Mouse (Mus musculus) embryo, embryonic 10.5 days (tissue): ENCODE results near the gene Cdhr5.
"Not testable (repeated sequence)": the region's sequence is repeated elsewhere in the genome, so short reads cannot be mapped to it uniquely, and the experiment has no call there.

Experiments used
- DNase-seq: peaks from one replicate; pipeline ENCODE4 v3.0.0-alpha.2; 2015; ENCODE audit warnings: low spot score

Cdhr5 gene

DNA sequence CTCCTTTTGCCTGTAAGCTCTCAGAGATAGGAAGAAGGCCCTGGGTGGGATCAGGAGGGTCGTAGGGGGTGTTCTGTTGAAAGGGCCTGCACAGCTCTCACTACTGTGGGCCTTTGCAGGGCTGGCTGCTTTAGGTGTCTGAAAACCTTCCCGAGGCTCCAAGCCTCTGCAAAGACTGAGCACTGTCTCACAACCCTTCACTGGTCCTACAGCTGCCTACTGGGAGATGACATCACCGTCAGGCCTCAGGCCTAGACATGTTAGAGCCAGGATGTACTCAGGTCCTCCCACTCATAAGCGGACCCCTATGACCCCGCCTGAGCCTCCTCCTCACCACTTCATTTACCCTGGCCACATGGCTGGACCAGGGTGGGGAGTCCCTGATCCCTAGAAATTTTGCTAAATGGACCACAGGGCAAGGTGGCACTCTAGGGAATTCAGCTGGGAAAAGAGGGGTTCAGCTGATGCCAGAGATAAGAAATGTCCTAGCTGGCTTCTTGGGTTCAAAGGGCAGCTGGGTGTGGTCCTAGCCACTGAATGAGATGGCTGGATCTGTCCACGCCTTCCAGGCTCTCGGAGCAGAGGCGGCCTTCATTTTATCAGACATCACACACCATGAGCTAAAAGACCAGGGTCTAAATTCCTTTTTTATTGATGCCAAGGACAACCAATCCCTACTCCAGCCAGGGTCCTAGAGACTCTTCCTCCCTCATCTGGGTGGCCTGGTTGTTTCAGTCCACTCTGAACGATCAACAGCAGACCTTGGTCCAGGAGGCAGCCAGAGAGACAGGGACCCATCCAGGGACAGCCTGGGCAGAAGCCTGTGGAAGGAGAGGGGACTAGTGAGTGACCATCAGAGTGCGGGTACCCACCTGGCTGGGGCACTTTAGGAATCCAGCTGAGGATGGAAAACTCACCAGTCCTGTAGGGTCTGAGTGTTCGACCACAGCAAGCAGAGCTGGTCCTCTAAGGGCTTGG is 1.4 kb upstream of the Cdhr5 start:
- no peak for DNase-seq

DNA sequence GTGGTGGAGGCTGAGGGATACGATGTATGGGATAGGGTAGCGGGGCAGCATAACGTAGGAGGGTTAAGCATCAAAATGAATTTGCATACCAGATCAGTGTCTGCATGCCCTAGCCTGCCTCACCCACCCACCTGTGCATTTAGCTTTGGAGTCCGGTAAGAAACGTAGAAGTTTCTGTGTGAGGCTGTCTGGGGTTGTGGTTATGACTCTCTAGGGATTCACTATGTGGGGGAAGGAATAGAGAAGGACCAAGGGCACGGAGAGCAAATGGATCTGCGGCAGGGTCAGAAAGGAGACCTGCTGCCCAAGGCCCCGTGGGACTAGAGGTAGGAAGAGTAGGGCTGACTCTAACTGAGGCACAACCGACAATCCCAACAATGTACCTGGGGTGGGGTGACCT is 1.2 kb downstream of the Cdhr5 start:
- DNase-seq: no peak

DNA sequence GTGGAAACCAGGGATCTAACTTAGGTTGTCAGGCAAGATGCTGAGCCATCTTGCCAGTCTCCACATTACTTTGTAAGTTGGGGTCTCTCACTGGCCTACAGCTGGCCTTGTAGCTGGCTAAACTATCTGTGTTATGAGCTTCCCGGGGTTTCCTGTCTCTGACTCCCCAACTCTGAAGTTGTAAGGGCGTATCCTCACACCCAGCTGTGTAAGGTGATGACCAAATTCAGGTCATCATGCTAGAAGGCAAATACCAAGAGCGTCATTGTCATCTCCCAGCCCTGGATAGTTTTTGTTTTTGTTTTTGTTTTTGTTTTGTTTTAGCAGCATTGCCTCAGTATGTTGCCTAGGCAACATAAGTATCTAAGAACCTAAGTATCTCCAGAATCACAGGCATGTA is 6.0 kb downstream of the Cdhr5 start:
- no peak for DNase-seq

DNA sequence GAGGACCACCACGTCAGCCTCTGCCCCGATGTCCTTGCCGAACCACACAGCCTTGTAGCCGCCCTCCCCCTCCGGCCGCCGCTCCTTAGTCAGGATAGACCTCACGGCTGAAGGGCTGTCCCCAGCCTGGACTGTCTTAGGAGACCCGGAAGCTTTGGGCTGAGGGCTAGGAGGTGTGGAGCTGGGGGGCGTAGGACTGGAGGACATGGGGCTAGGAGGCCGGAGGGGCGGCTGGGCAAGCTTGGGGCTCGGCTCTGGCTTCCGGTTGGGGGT is 7.4 kb downstream of the Cdhr5 start:
- DNase-seq: no peak

DNA sequence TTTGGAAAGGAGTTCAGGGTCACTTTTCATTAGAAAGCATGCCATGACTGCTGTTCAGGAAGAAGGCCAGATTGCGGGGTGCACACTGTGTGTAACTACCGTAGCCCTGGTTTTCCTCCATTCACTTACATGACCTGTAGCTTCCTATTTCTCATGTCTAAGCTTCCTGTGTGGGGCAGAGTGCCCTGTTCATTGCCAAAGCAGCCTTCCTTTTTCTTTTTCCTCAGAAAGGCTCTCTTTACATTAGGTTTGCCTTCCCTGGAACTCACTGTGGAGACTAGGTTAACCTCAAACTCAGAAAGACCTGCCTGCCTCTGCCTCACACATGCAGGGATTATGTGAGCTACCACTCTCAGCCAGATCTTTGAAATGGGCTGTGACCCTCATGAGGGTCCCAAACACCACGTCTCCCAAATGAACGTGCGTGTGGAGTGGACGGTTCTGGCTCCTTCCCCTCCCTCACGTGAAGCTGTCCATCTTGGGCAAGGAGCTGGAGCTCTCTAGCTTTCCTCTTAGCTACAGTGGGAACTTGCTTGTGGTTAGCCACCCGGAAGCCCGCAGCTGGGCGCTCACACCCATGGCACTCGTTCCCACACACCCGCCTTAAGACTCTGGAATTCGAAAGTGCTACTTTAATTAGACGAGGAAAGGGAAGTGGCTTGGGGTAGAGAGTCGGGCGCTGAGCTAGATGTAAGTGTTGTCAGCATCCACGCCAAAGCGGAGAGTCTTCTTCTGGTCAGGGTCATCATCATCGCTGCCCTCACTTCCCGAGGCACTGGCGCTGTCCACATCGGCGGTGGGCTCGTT is 7.9 kb downstream of the Cdhr5 start:
- DNase-seq: no peak

DNA sequence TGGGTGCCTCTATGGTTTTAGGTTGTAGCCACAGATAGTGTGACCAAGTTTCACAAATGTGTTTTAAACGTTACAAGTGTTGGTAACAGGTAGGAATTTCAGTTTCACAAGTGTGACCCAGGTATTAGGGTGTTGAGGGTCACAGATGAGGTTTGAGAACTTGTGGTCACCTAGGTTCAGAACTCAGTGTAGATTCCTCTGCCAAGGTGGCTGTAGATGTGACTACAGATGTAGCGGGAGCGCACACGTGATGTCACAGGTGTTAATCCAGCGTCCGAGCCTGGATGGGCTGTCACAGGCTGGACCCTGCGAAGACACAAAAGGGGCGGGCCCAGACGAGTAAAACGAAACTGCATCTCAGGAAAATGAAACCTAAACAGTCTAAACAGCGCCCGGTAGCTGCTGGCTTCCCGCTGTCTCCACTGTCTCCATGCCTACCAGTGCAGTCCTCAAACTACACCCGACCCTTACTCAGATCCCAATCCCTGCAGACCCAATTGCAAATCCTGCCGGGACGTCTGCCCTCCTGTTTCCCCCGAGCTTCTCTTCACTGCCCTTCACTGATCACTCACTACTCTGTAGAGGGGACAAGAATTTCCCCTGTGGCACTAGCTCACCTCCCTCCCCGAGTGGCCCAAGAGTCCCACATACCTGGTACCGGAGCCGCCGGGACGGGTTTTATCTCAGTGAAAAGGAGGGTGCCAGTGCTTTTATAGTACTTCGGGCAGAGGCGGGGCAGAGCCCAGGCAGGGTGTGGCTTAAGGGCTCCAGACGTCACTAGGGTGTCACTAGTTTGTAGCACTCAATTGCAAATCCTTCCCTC is 10.6 kb downstream of the Cdhr5 start, which contains the start of gene Irf7:
Irf7 (minus strand) TSS at position 743 of the 823 bp plus-strand sequence.
- DNase-seq: peak; percentile 40

DNA sequence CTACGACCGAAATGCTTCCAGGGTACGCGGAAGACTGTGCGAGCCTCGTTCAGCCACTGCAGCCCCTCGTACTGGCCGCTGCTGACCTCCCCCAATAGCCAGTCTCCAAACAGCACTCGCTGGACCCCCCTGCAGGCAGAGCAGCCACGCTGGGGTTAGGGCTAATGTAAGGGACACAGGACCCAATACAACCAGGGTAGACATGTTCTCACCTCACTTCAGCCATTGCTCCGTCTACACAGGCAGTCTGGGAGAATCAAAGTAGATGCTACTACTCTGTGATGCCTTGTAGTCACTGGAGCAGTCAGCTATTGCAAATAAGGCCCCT is 11.2 kb downstream of the Cdhr5 start:
- DNase-seq: no peak

DNA sequence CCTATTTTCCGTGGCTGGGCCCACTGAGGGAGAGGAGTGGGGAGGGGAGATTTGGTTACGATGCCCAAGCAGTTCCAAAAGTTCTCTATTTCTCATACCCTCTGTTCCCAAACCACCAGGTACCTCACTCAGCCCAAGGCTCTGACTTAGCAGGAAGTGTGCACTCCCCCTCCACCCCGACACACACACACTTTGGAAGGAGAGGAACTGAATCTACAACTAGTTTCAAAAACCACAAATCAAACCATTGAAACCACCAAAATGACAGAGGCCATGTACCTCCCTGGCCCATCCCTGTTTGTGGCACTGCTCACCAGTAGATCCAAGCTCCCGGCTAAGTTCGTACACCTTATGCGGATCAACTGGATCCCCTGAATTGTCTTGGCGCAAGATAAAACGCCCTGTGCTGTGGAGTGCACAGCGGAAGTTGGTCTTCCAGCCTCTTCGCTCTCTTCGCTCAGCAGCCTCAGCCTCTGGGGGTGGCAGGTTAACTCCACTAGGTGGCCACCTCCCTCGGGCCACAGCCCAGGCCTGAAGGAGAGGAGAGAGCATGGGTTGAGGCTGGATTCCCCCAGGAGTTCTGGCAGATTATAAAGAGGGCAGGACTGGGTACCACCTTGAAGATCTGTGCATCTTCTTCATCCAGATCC is 11.7 kb downstream of the Cdhr5 start:
- peak; percentile 50 for DNase-seq

DNA sequence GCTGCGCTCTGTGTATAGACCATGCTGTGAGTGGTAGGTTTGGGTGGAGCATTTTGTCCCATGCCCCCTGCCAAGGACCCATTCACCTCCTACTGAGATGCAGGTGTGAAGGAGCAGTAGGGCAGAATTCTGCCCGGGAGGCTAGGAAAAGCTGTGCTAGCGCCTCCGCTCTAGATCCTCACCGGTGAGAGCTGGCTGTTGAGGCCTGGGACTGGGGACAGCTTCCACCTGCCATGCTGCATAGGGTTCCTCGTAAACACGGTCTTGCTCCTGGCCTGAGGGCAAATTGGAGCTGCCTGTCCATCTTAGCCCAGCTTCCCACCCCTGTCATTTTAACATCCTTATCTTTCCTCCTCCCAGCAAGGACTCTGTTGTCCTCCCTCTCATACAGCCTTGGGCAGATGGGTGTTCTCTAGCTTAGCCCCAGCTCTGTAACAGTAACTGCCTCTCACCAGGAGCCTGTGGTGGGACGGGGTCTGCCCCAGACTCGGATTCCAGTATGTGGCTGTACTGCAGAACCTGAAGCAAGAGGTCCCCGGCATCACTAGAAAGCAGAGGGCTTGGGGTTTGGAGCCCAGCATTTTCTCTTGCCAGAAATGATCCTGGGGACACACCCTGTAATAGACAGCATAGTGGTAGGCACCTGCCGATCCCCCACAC is 12.4 kb downstream of the Cdhr5 start:
- no peak for DNase-seq

DNA sequence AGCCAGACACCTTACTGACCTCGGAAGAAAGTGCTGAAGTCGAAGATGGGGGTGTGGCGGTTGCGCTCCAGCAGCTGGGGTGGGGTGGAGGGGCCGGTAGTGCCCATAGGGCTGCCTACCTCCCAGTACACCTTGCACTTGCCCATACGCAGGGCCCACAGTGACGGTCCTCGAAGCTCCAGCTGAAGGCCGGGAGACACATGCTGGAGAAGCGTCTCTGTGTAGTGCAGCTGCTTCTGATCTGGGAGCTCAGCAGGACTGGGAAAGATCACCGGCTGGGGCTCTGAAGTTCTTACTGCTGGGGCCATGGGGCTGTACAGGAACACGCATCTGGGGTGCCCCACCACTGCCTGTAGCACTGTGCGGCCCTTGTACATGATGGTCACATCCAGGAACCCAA is 12.9 kb downstream of the Cdhr5 start:
- no peak for DNase-seq

DNA sequence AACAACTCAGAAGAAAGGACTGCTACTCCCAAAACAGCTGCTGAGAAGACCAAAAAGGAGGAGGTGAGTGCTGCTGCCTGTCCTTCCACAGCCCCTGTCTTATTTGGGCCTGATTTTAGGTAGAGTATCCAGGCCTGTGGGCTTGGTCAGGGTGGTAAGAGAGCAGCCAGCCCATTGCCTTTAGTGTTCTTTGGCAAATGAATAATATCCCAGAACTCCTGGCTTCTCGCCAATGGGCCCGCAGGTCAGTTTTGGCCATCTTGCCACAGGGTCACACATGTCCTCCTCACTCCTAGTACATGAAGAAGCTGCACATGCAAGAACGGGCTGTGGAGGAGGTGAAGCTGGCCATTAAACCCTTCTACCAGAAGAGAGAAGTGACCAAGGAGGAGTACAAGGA is 15.1 kb downstream of the Cdhr5 start:
- DNase-seq: no peak

DNA sequence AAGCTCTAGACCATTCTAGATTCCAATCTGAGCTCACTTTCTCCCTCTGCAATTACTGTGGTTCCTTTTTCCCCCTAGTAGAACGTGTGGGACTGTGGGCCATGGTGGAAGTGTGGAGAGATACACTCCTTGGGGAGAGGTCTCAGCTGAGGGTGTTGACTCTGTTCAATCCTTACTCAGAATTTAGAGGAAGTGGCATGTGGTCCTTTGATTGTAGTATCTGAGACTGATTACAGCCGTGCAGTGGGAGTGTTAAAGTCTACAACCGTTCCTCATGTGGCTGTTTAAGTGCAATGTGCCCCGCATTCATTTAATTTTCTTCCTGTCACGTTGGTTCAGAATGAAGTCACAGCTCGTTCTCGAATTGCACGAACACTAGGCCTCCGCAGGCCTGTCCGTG is 20.4 kb downstream of the Cdhr5 start:
- DNase-seq: no peak

DNA sequence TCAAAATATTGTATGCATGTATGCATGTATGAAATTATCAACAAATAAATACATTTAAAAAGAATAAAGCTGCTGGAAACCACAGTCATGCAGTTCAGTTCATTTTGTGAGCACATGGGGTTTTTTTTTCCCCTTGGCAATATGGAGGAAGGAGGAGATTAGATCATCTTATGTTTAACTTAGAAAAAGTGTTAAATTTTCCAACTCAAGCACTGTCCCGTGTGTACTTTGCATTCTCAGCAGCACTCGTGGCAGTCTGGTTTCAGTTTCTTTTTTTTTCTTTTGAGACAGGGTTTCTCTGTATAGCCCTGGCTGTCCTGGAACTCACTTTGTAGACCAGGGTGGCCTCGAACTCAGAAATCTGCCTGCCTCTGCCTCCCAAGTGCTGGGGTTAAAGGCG is 26.1 kb downstream of the Cdhr5 start:
- not testable (repeated sequence) for DNase-seq

DNA sequence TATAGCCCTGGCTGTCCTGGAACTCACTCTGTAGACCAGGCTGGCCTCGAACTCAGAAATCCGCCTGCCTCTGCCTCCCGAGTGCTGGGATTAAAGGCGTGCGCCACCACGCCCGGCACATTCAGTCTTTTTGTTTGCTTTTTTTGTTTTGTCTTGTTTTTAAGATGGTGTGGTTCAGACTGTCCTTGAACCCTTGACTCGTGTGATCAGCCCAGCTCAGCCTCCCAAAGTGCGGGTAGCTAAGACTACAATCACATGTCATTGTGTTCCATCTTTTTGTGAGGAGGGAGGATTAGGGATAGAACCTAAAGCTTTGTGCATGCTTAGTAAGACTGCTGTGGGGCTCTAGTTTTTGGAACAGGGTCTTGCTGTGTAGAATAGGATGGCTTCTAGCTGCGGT is 45.0 kb downstream of the Cdhr5 start:
- DNase-seq: no peak

DNA sequence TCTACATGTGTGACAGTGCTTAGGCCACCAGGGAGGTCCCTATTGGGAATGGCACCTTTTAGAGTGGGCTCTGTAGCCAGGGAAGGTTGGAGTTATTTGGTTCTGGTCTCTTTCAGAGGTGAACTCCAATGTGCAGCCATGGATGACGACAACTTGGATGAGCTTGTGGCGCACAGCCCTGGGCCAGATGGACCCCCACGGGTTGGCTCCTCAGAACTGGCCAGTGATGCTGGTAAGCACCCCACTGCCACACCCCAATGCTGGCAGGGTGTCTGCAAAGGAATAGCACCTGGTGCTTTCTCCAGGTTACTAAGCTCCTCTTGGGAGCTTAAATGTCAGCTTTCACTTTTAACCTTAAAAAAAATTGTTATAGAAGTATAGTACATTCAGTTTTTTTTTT is 45.5 kb downstream of the Cdhr5 start:
- no peak for DNase-seq

DNA sequence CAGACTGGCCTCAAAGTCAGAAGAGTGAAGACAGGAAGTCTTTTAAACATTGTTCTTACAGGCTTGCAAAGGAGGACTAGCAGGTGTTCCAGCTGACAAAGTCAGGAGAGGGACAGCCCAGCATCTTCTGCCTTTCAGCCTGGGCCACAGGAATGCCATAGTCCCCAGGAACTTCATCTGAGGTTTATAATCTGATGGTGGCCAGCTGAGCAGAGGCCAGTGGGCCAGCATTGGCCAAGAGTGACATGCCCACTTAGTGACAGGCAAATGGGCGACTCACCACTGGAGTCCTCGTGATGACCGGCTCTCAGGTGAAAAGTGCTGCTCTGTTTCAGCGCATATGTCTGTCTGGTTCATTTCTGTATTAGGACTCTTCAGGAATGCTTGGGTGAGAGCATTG is 46.0 kb downstream of the Cdhr5 start:
- no peak for DNase-seq

DNA sequence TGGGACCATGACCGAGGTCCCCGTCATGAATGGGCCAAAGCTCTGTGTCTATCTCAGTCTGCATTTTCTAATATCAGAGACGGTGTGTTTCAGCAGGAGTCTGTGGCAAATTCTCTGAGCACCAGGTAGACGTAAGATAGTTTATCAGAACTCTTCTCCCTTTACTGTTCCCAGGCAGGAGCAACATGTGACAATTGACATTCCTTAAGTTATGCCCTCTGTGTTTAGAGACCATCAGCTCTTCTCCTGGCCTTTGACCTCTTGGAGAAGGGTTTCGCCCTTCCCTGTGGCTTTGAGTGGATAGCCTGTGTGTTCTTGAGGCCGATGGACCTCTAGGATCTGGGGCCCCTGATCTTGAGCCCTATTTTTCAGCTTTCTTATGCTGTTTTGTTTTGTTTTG is 46.9 kb downstream of the Cdhr5 start:
- DNase-seq: no peak

DNA sequence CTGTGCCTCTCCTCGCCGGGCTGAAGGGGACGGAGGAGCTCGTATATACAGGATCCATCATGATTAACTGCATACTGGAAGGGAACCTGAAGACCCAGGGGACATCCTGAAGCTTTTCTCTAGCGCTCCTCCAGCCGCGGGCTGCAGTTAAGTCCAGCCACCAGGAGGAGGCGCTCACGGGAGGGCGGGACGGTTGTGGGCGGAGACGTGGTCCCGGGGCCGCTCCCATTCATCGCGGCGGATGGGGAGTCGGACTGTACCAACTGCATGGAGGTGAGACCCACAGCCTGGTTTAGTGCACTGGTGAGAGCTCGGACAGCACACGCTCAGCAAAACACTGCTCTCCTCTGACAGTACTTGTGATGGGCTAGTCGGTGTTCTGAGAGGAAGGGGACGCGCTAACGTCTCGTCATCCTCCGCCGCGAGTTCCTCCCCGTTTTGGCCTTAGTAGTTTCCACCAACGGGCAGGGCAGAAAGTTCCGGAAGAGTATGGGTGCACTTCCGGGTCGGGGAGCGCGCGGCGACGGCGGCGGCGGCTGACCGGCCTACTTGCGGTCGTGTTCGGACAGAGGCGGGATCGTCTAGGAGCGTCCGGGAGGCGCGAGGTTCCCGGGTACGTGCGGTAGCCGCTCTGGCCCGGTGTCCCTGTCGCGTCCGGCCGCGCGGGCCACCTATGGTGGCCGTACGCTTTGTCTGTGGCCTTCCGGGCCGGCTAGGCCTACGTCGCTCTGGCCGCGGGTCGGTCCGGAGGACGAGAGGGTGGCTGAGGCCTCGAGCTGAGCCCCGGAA is 48.1 kb downstream of the Cdhr5 start, which contains the start of gene Phrf1:
Phrf1 (plus strand) TSS at position 506 of the 789 bp plus-strand sequence.
- peak; percentile 92 for DNase-seq

DNA sequence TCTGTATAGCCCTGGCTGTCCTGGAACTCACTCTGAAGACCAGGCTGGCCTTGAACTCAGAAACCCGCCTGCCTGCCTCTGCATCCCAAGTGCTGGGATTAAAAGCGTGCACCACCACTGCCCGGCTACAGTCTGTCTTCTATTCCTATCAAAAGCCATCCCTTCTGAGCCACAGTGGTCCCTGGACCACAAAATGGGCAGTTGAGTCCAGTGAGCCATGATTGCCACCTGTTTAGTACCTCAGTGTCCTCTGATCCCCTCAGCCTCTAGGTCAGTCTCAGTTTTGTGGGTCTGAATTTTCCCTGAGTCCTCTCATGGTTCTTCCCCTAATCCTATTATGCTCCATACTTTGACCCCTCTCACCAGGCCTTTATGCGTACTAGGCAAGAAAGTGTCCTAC is 48.8 kb downstream of the Cdhr5 start:
- DNase-seq: no peak

DNA sequence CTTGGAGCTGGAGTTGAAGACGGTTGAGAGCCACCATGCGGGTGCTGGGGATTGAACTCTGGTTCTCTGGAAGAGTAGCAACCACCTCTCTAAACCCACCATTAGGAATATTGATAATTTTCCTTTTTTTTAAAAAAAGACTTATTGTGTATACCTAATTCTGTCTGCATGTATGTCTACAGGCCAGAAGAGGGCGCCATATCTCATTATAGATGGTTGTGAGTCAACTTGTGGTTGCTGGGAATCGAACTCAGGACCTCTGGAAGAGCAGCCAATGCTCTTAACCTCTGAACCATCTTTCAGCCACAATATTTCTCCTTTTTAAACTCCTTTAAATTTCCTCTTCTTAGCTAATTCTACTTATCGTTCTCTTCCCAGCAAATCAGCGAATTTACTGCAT is 50.1 kb downstream of the Cdhr5 start:
- DNase-seq: no peak
